Mouse (Mus musculus): ENCODE measurements at regions not wholly inside any gene's neighbourhood (a gene's known extent, or its start where the extent isn't known, plus 50 kb on each side); places are given as distances from the start of the nearest gene placed in this dataset.

GRCm38 (mm10) chr10:98785411-98785810 is 128.8 kb upstream of the Atp2b1 start:
- intact Hi-C loops (cut with DNase I) = no loop called here
- DNase-seq (ENCODE audit: low spot score in 2 of 2) = no peak

GRCm38 (mm10) chr10:98786089-98786488 is 128.1 kb upstream of the Atp2b1 start:
- intact Hi-C loops (cut with DNase I) = no loop called here
- DNase-seq (ENCODE audit: low spot score in 2 of 2) = no peak

DNA sequence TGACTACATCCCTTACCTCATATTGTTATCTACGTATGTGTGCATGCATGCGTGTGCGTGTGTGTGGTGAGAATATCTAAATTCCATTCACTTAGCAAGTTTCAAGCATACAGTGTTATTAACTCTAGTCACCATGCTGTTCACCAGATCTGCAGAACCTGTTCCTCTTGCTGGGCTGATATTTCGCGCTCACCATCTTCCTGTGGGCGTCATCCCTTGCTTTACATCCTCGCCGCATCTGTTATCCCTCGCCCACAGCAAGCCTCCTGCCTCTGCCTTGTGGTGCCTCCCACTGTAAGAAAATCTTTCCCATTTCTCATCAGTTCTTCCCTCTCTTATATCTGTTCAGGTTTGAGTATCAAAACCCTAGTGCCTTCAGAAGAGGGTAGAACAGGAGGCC is 124.4 kb upstream of the Atp2b1 start:
- intact Hi-C loops (cut with DNase I) = no loop called here
- no peak for DNase-seq (ENCODE audit: low spot score in 2 of 2)

- intact Hi-C loops (cut with DNase I) = no loop called here
- no peak for DNase-seq (ENCODE audit: low spot score in 2 of 2)
Observed at GRCm38 (mm10) chr10:98790456-98790855, 123.8 kb upstream of the Atp2b1 start.

DNA sequence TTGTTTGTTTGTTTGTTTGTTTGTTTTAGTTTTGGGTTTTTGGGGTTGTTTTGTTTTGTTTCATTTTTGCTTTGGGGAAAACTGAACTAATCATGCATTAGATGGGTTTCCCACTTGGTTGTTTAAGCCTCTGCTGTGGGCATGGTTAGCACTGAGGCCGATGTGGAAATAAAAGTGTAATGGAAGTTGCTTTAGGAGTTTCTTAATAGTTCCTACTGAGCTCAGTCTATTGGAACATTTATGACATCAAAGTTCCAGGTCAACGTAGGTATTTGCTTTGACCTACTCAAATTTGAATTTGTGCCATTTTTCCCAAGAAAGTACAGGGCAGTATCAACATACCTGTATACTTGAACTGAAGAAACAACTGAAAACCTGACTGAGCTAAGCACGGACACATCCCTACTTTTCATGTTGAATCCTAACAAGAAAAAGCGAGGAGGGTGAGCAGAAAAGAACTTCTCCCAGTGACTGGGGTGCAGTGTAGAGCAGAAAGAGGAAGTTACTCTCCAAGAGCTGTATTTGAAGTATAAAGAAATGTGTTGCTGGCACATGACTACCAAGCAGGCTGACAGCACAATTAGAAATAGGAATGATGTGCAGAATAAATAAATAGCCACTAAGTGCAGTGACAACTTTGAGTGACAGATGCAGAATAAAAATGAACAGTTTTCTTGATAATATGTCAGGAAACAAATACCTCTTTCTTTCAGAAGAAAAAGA is 122.0 kb upstream of the Atp2b1 start:
- DNase-seq (ENCODE audit: low spot score in 2 of 2) = no peak
- intact Hi-C loops (cut with DNase I) = no loop called here

GRCm38 (mm10) chr10:98793926-98794536 is 120.2 kb upstream of the Atp2b1 start:
- intact Hi-C loops (cut with DNase I) = no loop called here
- no peak for DNase-seq (ENCODE audit: low spot score in 2 of 2)

GRCm38 (mm10) chr10:98796016-98796415 is 118.2 kb upstream of the Atp2b1 start:
- no peak for DNase-seq (ENCODE audit: low spot score in 2 of 2)
- intact Hi-C loops (cut with DNase I) = no loop called here

DNA sequence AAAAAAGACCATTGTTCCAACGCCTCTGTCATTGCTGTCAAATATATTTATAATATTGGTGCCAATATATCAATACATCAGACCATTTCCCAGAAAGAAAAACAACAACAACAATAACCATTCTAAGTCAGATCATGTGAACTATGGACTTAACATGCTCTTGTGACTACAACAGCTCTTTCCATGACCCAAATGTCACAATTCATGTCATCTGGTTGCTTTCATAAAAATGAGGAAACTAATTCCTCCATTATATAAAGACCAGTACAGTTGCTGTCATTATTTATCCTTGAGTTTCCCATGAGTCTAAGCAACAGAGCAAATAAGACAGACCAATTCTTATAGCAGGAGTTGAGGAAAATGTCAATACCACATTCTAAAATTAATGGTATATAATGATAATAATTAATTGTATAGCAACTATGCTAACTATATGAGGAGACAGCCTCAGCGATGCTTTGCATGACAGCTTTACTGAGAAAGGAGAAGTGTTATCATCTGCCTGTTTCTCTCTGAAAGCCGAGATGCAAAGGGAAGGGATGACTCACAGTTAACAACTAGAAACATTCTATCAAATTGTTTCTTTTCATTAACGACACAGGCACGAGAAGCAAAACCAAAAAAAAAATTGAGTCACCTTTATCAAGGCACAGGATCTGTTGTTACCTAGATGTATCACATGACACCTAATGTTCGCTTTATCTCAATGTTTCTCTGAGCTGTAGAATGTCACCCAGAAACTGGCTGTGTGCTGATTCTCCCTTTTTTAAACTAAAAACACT is 115.4 kb upstream of the Atp2b1 start:
- DNase-seq (ENCODE audit: low spot score in 2 of 2) = no peak
- intact Hi-C loops (cut with DNase I) = no loop called here

DNA sequence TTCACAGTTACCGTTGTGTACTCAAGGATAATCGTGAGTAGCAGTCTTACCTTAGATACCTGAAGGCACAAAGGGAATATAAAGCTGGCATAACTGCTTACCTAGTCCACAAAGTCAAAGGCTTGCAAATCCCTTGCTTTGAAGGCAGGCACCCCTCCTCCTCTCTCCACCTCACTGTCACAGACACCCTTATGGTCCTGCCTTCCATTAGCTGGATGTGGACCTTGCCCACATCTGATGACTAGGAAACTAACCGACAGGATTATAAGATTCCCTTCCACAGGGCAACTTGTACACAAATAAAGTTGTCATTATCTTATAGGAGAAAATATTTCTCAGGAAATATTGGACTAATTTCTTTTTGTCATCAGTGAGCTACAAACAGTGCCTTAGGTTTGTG is 114.4 kb upstream of the Atp2b1 start:
- intact Hi-C loops (cut with DNase I) = no loop called here
- DNase-seq (ENCODE audit: low spot score in 2 of 2) = no peak

DNA sequence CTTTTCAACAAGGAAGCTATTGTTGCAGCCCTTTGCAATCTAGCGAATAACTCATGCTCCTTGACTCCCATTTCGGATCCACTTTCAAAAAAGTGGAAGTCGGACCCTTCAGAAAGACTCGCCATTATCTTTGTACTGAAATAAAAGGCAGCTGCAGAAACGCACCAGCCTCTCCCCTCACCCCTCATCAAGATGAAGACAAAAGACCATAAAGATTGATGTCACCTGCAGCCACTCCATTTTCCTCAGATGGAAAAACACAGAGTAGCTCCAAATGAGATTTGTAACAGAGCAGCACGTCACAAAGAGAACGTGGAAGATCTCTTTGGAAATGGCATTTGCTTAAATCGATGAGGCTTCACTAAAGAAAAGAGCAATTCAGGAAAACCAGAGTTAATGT is 113.3 kb upstream of the Atp2b1 start:
- no peak for DNase-seq (ENCODE audit: low spot score in 2 of 2)
- intact Hi-C loops (cut with DNase I) = no loop called here

- intact Hi-C loops (cut with DNase I) = no loop called here
- DNase-seq (ENCODE audit: low spot score in 2 of 2) = peak in 1 of 2 experiments; percentile 11
Observed at GRCm38 (mm10) chr10:98805013-98805412, 109.2 kb upstream of the Atp2b1 start.

DNA sequence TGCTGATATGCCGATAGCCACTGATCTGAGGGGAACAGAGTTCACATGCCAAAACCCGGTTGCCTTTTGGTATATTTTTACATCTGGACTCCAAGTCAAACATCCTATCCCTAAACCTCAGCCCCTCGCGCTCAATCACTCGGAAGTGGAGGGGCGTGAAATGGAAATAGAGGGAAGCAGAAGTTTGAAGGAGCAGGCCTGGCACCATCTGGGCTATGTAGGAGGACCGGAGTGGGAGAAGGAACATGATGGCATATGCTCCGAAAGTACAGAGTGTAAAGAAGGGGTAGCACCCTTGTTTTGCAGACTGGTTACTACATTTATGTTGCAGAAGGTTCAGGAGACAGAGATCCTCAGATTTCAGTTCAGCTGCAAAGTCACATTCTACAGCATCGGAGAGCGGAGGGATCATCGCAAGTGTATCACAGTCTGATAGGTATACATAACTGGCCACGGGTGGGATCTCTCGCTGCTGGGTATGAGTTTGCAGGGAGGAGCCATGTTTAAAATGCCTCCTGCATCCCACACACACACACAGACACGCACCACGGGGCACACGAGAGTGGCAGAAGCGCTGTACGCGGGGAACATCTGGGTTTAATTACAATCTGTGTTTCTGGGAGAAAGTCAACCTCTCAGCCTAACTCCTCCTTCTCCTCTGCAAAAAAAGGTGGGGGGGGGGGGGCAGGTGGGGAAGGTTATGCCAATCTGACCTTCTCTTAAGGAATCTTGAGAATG is 107.2 kb upstream of the Atp2b1 start:
- DNase-seq (ENCODE audit: low spot score in 2 of 2) = peak; percentile 65 to 72
- intact Hi-C loops (cut with DNase I) = no loop called here

DNA sequence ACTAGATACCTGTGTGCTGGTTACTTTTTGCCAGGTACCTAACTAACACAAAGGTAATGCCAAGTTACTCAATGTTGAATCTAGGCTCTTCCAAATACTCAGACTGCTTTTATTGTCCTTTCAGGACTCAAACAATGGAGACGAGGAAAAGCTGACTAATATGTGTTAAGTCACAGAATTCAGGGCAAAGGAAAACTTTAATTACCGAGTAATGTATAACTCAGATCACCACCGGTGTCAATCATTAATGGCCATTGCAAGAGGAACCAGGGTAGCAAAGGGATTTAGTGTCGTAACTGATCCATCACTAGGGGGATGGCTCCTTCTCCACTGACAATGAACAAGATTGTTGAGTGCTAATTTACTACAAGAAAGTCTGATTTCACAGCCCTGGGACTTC is 105.6 kb upstream of the Atp2b1 start:
- DNase-seq (ENCODE audit: low spot score in 2 of 2) = no peak
- intact Hi-C loops (cut with DNase I) = no loop called here

- intact Hi-C loops (cut with DNase I) = no loop called here
- no peak for DNase-seq (ENCODE audit: low spot score in 2 of 2)
Observed at GRCm38 (mm10) chr10:98829051-98829450, 85.2 kb upstream of the Atp2b1 start.

DNA sequence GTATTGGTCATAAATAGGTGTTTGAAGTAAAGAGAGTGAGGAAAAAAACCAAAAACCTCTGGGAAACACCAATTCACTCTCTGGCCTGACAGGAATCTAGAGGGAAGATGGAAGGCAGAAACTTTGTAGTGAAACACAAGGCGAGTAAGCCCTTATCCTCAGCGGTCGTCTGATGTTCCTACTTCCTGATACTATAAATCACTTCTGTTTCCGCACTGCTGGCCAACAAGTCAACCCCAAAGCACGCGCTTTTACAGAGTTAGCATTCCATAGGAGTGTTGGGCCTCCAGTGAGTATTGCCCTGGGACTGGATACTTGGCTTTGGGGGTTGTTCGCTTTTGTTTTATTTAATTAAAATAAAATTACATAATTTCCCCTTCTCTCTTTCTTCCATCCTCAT is 82.7 kb upstream of the Atp2b1 start:
- intact Hi-C loops (cut with DNase I) = no loop called here
- DNase-seq (ENCODE audit: low spot score in 2 of 2) = no peak

- no peak for DNase-seq (ENCODE audit: low spot score in 2 of 2)
- intact Hi-C loops (cut with DNase I) = no loop called here
Observed at GRCm38 (mm10) chr10:98837289-98838181, 76.7 kb upstream of the Atp2b1 start.

- intact Hi-C loops (cut with DNase I) = no loop called here
- DNase-seq (ENCODE audit: low spot score in 2 of 2) = no peak
Observed at GRCm38 (mm10) chr10:98838926-98839679, 75.1 kb upstream of the Atp2b1 start.

DNA sequence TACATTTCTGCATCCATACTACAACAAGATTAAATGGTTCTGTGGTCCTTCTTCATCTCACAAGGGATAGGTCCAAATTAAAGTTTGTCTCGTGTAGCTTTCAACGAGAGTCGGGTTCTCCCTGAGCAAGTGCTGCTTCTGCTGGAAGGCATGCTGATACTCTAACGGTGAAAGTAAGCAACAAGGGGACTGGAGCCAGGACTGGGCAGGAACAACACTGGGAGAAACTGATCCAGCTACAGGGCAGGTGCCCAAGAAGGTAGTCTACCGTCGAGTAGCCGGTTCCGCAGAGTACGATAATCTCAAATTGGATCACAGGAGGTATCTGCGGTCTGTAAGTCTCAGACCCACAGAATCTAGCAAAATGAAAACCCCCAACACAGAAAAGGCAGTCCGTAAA is 74.2 kb upstream of the Atp2b1 start:
- no peak for DNase-seq (ENCODE audit: low spot score in 2 of 2)
- intact Hi-C loops (cut with DNase I) = no loop called here
